Mouse (Mus musculus) cerebellum, adult 2 months (tissue): ENCODE results near the gene Dhx16.

Source experiments
- CTCF ChIP-seq: fragments of 200-500 bp; IDR thresholded peaks from 2 replicates; pipeline ENCODE4 v1.5.1; 2011; ENCODE audit warnings: low read depth, mild to moderate bottlenecking, control low read depth, low read length, moderate library complexity, borderline replicate concordance; ENCODE audit not compliant: insufficient read depth
- POLR2A ChIP-seq: fragments of 200-500 bp; IDR thresholded peaks from 2 replicates; pipeline ENCODE4 v1.6.1; 2011; ENCODE audit warnings: low read length, control low read depth, borderline replicate concordance; ENCODE audit not compliant: insufficient read depth

DNA sequence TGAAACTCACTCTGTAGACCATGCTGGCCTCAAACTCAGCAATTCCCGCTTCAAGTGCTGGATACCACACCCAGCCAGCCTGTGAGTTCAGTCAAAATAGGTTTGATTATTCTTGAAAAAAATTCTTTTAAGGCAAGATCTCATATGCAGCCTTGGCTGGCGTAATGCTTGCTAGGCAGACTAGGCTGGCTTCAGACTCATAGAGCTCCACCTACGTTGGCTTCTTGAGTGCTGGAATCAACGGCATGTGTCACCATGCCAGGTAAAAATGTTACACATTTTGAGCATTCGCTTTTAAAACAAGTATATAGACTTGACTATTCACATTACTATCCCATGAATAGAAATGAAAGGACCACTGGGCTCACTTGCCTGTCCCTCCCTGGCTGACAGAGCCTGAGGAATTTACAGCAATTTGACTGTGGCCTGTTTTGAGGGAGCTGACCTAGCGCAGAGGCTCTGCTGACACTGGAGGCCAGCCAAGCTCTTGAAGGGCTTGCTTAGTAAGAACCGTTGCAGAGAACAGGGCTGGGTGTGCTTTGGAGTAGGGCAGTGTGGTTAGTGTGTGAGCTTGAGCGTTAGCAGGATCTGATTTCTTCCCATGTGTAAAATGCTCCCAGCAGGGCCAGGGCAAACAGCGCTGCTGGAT is 23.8 kb downstream of the Dhx16 start:
- TF ChIP-seq CTCF (no peak), POLR2A (no peak)
